Comparison of ENCODE assay signal across 8 mouse cellular contexts in genomic region chr6:31088147-31088972, GRCm38 (mm10).
DNase-seq lines count a peak whose midpoint lies in the region; ATAC-seq and TF ChIP-seq lines count a peak whose summit lies in the region.

No protein-coding gene starts in this region.

- peak overlapping the region; percentile 39; the same call in 1 of the 2 replicates for H3K9ac ChIP-seq in hindbrain, embryonic 13.5 days

- 25% methylated on average over 18 of the region's 18 CpGs for WGBS in hindbrain, embryonic 13.5 days
- WGBS in macrophage (ENCODE audit: missing documents), result 9% methylated on average over 13 of the region's 18 CpGs

- no peaks in the 10 kb centered on the region for H3K9me3 ChIP-seq in hindbrain, embryonic 13.5 days

- DNase-seq in gastrocnemius, adult 2 months, result no peak
- no peak for DNase-seq in gastrocnemius, postnatal 10 days
- no peak for DNase-seq in cerebellum, adult 9-10 months
- DNase-seq in yolk sac, embryonic 10.5 days (ENCODE audit: low spot score), result no peak
- no peak for DNase-seq in left cerebral cortex, postnatal 4 days

- H3K4me3 ChIP-seq in gastrocnemius, adult 2 months, result peak overlapping the region; percentile 52
- H3K4me3 ChIP-seq in brown adipose tissue, adult 24 weeks (ENCODE audit: insufficient read depth, low read depth, low read length), result no peak overlapping the region
- peak overlapping the region; percentile 20 for H3K4me3 ChIP-seq in hindbrain, embryonic 13.5 days
- H3K4me3 ChIP-seq in macrophage (ENCODE audit: inconsistent target), result no peak overlapping the region

- peaks cover 100% of the 10 kb centered on the region for H3K79me2 ChIP-seq in macrophage (ENCODE audit: inconsistent target)

- H3K27ac ChIP-seq in gastrocnemius, adult 2 months, result peak overlapping the region; percentile 89
- H3K27ac ChIP-seq in brown adipose tissue, adult 24 weeks (replicated peaks; ENCODE audit: low read depth, low read length), result peak overlapping the region; percentile 42
- H3K27ac ChIP-seq in hindbrain, embryonic 13.5 days, result peak overlapping the region; percentile 58
- peak overlapping the region; percentile 87 for H3K27ac ChIP-seq in macrophage

- peak overlapping the region; percentile 55 for H3K4me2 ChIP-seq in hindbrain, embryonic 13.5 days

- H3K27me3 ChIP-seq in hindbrain, embryonic 13.5 days, result peaks cover 2% of the 10 kb centered on the region; the same call in 1 of the 2 replicates

- peaks cover 29% of the 10 kb centered on the region for H3K4me1 ChIP-seq in brown adipose tissue, adult 24 weeks (ENCODE audit: control insufficient read depth, insufficient read depth, insufficient read length, low read length)
- peaks cover 28% of the 10 kb centered on the region for H3K4me1 ChIP-seq in hindbrain, embryonic 13.5 days (replicated peaks)

- no peak for TF ChIP-seq CTCF in gastrocnemius, adult 2 months (IDR thresholded peaks at IDR 0.05)

- 0 out of 2 replicates have a peak, but pooled peaks have one; percentile 36 for ATAC-seq in hindbrain, embryonic 13.5 days (ENCODE audit: low FRiP score)

- intact Hi-C loops in gastrocnemius, adult 2 months (cut with DNase I), result no loop called here
- intact Hi-C loops in left cerebral cortex, postnatal 4 days (cut with DNase I), result no loop called here

- H3K36me3 ChIP-seq in hindbrain, embryonic 13.5 days, result no peaks in the 10 kb centered on the region
- peaks cover 62% of the 10 kb centered on the region; the same call in 1 of the 2 replicates for H3K36me3 ChIP-seq in macrophage (ENCODE audit: inconsistent target)

Comparison
In these comparisons a context has a peak if more than half of its experiments do, and no peak if none do; other contexts are left out.
1. H3K4me3 ChIP-seq: peak in gastrocnemius, adult 2 months (single experiment) and hindbrain, embryonic 13.5 days (single experiment); none in brown adipose tissue, adult 24 weeks (single experiment) and macrophage (single experiment).
2. Peak in every context shown above with its lines, with median percentiles within 50 percentile points of each other: H3K27ac ChIP-seq.